Mouse (Mus musculus): ENCODE results near the gene Gldc. TPM values are rescaled to one million over a fixed set of nuclear protein-coding genes. Genes with fewer than 3 reads are reported as not detected.

Gene Gldc
- polyA plus RNA-seq, 1 experiment from 2014 or later, result 5.0 TPM

- Histone ChIP-seq H3K4me2 (no peak overlapping the region), H3K27me3 (ENCODE audit: control insufficient read depth, insufficient read depth, low read length) (no peaks in the 10 kb centered on the region), H3K9me3 (replicated peaks; ENCODE audit: control insufficient read depth, low read length) (no peaks in the 10 kb centered on the region), H3K4me3 (ENCODE audit: low read depth, low read length) (no peak overlapping the region), H3K4me1 (ENCODE audit: control insufficient read depth, insufficient read depth, low read length) (peaks cover 3% of the 10 kb centered on the region), H3K27ac (ENCODE audit: low read depth, low read length) (no peak overlapping the region), H3K36me3 (ENCODE audit: control insufficient read depth, insufficient read depth, low read length) (no peaks in the 10 kb centered on the region), H3K9ac (ENCODE audit: low read depth, low read length) (no peak overlapping the region)
- no peak for ATAC-seq (replicated peaks; ENCODE audit: insufficient number of reproducible peaks, low FRiP score, low TSS enrichment)
- WGBS (ENCODE audit: insufficient replicate concordance), result 18% methylated on average over 12 of the region's 12 CpGs
These were observed 30.1 kb upstream of the Gldc start for GRCm38 (mm10) chr19:30205159-30205816.

- no peak for ATAC-seq (replicated peaks; ENCODE audit: insufficient number of reproducible peaks, low FRiP score, low TSS enrichment)
- H3K27ac ChIP-seq (ENCODE audit: low read depth, low read length), result no peak overlapping the region
- peaks cover 3% of the 10 kb centered on the region for H3K4me1 ChIP-seq (ENCODE audit: control insufficient read depth, insufficient read depth, low read length)
- WGBS (ENCODE audit: insufficient replicate concordance), result 34% methylated on average over 7 of the region's 7 CpGs
- no peak overlapping the region for H3K4me3 ChIP-seq (ENCODE audit: low read depth, low read length)
- no peaks in the 10 kb centered on the region for H3K27me3 ChIP-seq (ENCODE audit: control insufficient read depth, insufficient read depth, low read length)
- no peaks in the 10 kb centered on the region for H3K36me3 ChIP-seq (ENCODE audit: control insufficient read depth, insufficient read depth, low read length)
- no peak overlapping the region for H3K4me2 ChIP-seq
- no peak overlapping the region for H3K9ac ChIP-seq (ENCODE audit: low read depth, low read length)
- H3K9me3 ChIP-seq (replicated peaks; ENCODE audit: control insufficient read depth, low read length), result no peaks in the 10 kb centered on the region
These were observed 26.9 kb upstream of the Gldc start for GRCm38 (mm10) chr19:30202177-30202576.

GRCm38 (mm10) chr19:30194999-30195398 is 19.8 kb upstream of the Gldc start:
- Histone ChIP-seq H3K27ac (ENCODE audit: low read depth, low read length) (no peak overlapping the region), H3K27me3 (ENCODE audit: control insufficient read depth, insufficient read depth, low read length) (no peaks in the 10 kb centered on the region), H3K36me3 (ENCODE audit: control insufficient read depth, insufficient read depth, low read length) (no peaks in the 10 kb centered on the region), H3K4me2 (no peak overlapping the region), H3K4me3 (ENCODE audit: low read depth, low read length) (no peak overlapping the region), H3K9ac (ENCODE audit: low read depth, low read length) (no peak overlapping the region), H3K9me3 (replicated peaks; ENCODE audit: control insufficient read depth, low read length) (no peaks in the 10 kb centered on the region), H3K4me1 (ENCODE audit: control insufficient read depth, insufficient read depth, low read length) (no peaks in the 10 kb centered on the region)
- ATAC-seq (replicated peaks; ENCODE audit: insufficient number of reproducible peaks, low FRiP score, low TSS enrichment), result no peak
- 75% methylated on average over 6 of the region's 6 CpGs for WGBS (ENCODE audit: insufficient replicate concordance)

GRCm38 (mm10) chr19:30187232-30187631 is 12.0 kb upstream of the Gldc start:
- Histone ChIP-seq H3K4me2 (no peak overlapping the region), H3K9me3 (replicated peaks; ENCODE audit: control insufficient read depth, low read length) (0 out of 2 replicates have a peak, but pooled peaks cover 5% of the 10 kb centered on the region), H3K36me3 (ENCODE audit: control insufficient read depth, insufficient read depth, low read length) (no peaks in the 10 kb centered on the region), H3K4me1 (ENCODE audit: control insufficient read depth, insufficient read depth, low read length) (no peaks in the 10 kb centered on the region), H3K4me3 (ENCODE audit: low read depth, low read length) (no peak overlapping the region), H3K27ac (ENCODE audit: low read depth, low read length) (no peak overlapping the region), H3K27me3 (ENCODE audit: control insufficient read depth, insufficient read depth, low read length) (no peaks in the 10 kb centered on the region), H3K9ac (ENCODE audit: low read depth, low read length) (no peak overlapping the region)
- 78% methylated on average over 2 of the region's 2 CpGs for WGBS (ENCODE audit: insufficient replicate concordance)
- ATAC-seq (replicated peaks; ENCODE audit: insufficient number of reproducible peaks, low FRiP score, low TSS enrichment), result no peak

- Histone ChIP-seq H3K27ac (ENCODE audit: low read depth, low read length) (no peak overlapping the region), H3K4me1 (ENCODE audit: control insufficient read depth, insufficient read depth, low read length) (no peaks in the 10 kb centered on the region), H3K4me2 (no peak overlapping the region), H3K27me3 (ENCODE audit: control insufficient read depth, insufficient read depth, low read length) (no peaks in the 10 kb centered on the region), H3K9me3 (replicated peaks; ENCODE audit: control insufficient read depth, low read length) (0 out of 2 replicates have a peak, but pooled peaks cover 5% of the 10 kb centered on the region), H3K36me3 (ENCODE audit: control insufficient read depth, insufficient read depth, low read length) (no peaks in the 10 kb centered on the region), H3K9ac (ENCODE audit: low read depth, low read length) (no peak overlapping the region), H3K4me3 (ENCODE audit: low read depth, low read length) (no peak overlapping the region)
- WGBS (ENCODE audit: insufficient replicate concordance), result 58% methylated on average over 2 of the region's 2 CpGs
- ATAC-seq (replicated peaks; ENCODE audit: insufficient number of reproducible peaks, low FRiP score, low TSS enrichment), result no peak
These were observed 10.3 kb upstream of the Gldc start for GRCm38 (mm10) chr19:30185536-30185935.

- H3K4me1 ChIP-seq (ENCODE audit: control insufficient read depth, insufficient read depth, low read length), result no peaks in the 10 kb centered on the region
- H3K9ac ChIP-seq (ENCODE audit: low read depth, low read length), result no peak overlapping the region
- H3K4me3 ChIP-seq (ENCODE audit: low read depth, low read length), result no peak overlapping the region
- no peaks in the 10 kb centered on the region for H3K9me3 ChIP-seq (replicated peaks; ENCODE audit: control insufficient read depth, low read length)
- no peak overlapping the region for H3K4me2 ChIP-seq
- WGBS (ENCODE audit: insufficient replicate concordance), result 81% methylated on average over 1 of the region's 1 CpGs
- H3K27ac ChIP-seq (ENCODE audit: low read depth, low read length), result no peak overlapping the region
- no peaks in the 10 kb centered on the region for H3K36me3 ChIP-seq (ENCODE audit: control insufficient read depth, insufficient read depth, low read length)
- 0 out of 2 replicates have a peak, but pooled peaks cover 1% of the 10 kb centered on the region for H3K27me3 ChIP-seq (ENCODE audit: control insufficient read depth, insufficient read depth, low read length)
- no peak for ATAC-seq (replicated peaks; ENCODE audit: insufficient number of reproducible peaks, low FRiP score, low TSS enrichment)
These were observed 4.8 kb upstream of the Gldc start for GRCm38 (mm10) chr19:30179979-30180378.

- ATAC-seq (replicated peaks; ENCODE audit: insufficient number of reproducible peaks, low FRiP score, low TSS enrichment), result no peak
- H3K4me2 ChIP-seq, result peak overlapping the region; percentile 100
- no peak overlapping the region for H3K27ac ChIP-seq (ENCODE audit: low read depth, low read length)
- H3K9me3 ChIP-seq (replicated peaks; ENCODE audit: control insufficient read depth, low read length), result no peaks in the 10 kb centered on the region
- H3K9ac ChIP-seq (ENCODE audit: low read depth, low read length), result no peak overlapping the region
- H3K27me3 ChIP-seq (ENCODE audit: control insufficient read depth, insufficient read depth, low read length), result peaks cover 8% of the 10 kb centered on the region; the same call in 1 of the 2 replicates
- no peaks in the 10 kb centered on the region for H3K4me1 ChIP-seq (ENCODE audit: control insufficient read depth, insufficient read depth, low read length)
- H3K36me3 ChIP-seq (ENCODE audit: control insufficient read depth, insufficient read depth, low read length), result no peaks in the 10 kb centered on the region
- peak overlapping the region; percentile 67 for H3K4me3 ChIP-seq (ENCODE audit: low read depth, low read length)
- WGBS (ENCODE audit: insufficient replicate concordance), result 3% methylated on average over 15 of the region's 15 CpGs
These were observed 1.1 kb downstream of the Gldc start for GRCm38 (mm10) chr19:30174074-30174670.

GRCm38 (mm10) chr19:30171346-30172055 is 3.7 kb downstream of the Gldc start:
- Histone ChIP-seq H3K4me2 (no peak overlapping the region), H3K36me3 (ENCODE audit: control insufficient read depth, insufficient read depth, low read length) (no peaks in the 10 kb centered on the region), H3K9me3 (replicated peaks; ENCODE audit: control insufficient read depth, low read length) (no peaks in the 10 kb centered on the region), H3K27me3 (ENCODE audit: control insufficient read depth, insufficient read depth, low read length) (peaks cover 8% of the 10 kb centered on the region; the same call in 1 of the 2 replicates), H3K27ac (ENCODE audit: low read depth, low read length) (no peak overlapping the region), H3K4me3 (ENCODE audit: low read depth, low read length) (no peak overlapping the region), H3K9ac (ENCODE audit: low read depth, low read length) (no peak overlapping the region), H3K4me1 (ENCODE audit: control insufficient read depth, insufficient read depth, low read length) (no peaks in the 10 kb centered on the region)
- WGBS (ENCODE audit: insufficient replicate concordance), result 72% methylated on average over 8 of the region's 8 CpGs
- ATAC-seq (replicated peaks; ENCODE audit: insufficient number of reproducible peaks, low FRiP score, low TSS enrichment), result no peak
